Mouse (Mus musculus): ENCODE results near the gene Ppp1r9a.

The Ppp1r9a gene

GRCm38 (mm10) chr6:5039316-5039715 is 136.6 kb downstream of the Ppp1r9a start:
- DNase-seq (ENCODE audit: low spot score in 2 of 2), result no peak

GRCm38 (mm10) chr6:5045854-5046253 is 143.1 kb downstream of the Ppp1r9a start:
- DNase-seq (ENCODE audit: low spot score in 2 of 2), result no peak

DNA sequence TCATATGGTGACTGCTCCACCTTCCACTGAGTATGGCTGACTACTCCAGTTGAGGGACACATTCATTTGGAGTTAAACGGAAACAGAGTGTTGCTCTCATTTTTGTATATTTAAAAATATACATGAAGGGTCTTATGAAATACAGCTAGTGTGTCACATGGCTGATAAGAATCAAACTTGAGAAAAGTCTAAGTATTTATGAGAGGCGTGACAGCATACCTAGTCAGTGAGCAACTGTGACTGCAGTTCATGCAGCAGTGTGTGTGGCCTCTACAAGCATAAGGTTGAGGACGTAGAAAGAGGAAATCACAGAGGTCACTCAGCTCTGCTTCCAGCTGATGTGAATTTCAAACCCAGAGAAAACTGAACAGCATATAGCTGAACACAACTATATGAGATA is 145.3 kb downstream of the Ppp1r9a start:
- DNase-seq (ENCODE audit: low spot score in 2 of 2), result no peak

DNA sequence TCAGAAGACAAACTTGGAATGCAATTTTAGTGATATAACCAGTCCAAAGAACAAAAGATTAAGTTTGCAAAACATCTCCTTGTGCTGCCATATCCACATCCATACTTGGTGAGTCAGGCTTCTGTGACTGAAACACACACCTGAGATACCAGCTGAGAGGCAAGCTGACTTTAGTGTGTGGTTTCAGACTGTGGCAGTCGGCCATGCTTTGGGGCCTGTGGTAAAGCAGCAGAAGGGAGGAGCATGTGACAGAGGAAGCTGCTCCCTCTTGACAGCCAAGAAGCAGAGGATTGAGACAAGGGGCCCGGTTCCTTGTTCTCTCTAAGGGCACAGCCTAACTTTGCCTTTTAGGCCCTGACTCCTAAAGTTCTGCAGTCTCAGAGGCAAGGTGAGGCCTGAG is 149.6 kb downstream of the Ppp1r9a start:
- no peak for DNase-seq (ENCODE audit: low spot score in 2 of 2)

- DNase-seq (ENCODE audit: low spot score in 2 of 2), result no peak
Measured at GRCm38 (mm10) chr6:5054446-5055095, 151.9 kb downstream of the Ppp1r9a start.

DNA sequence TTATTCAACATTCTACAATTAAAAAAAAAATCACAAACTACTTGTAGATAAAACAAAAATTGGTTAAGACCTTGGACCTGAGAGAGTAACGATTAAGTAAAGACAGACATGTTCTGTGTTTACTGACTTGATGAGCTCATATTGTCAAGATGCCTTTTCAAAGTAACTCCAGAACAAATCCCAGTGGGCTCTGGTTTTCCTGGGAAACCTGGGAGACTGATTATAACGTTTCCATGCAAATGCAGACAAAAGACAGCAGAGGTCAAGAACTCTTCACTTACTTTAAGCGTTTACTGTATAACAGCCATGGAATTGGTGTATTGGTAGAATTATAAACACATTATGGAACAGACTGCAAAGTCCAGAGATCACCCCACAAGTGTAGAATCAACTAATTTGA is 172.0 kb downstream of the Ppp1r9a start:
- no peak for DNase-seq (ENCODE audit: low spot score in 2 of 2)

DNA sequence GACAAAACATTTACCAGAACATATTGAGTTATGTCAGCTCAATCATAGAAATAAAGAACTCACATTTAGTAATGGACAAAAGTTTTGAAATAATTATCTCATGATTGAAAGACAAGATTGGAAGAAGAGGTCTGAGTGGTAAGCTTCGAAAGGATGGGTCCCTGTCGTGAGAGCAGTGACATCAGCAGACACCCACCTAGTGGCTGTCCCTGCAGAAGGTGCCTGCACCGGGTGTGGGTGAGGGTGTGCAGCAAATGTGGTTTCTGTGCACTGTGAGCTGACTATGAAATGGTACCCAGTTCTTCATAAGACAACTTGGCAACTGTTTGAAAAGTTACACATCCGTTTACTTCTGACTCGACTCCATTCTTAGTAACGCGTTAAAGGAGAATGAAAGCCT is 173.0 kb downstream of the Ppp1r9a start:
- DNase-seq (ENCODE audit: low spot score in 2 of 2), result no peak

DNA sequence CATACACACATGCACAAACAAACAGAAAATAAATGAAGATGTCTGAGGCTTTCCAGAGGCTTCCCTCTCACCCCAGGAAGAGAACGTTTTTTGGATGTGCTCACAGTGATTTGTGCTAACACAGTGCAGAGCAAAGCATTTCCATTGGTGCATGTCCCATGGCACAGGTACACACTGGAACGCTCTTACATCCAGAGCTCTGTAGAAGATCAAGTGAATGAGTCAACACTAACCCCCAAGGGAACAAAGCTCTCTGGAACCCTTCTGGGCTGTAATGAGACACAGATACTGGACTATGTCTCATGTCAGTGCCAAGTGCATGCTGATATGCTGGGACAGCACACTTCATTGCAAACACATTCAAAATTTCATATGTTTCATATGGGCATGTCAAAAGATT is 175.3 kb downstream of the Ppp1r9a start:
- no peak for DNase-seq (ENCODE audit: low spot score in 2 of 2)

- DNase-seq (ENCODE audit: low spot score in 2 of 2), result no peak
Measured at GRCm38 (mm10) chr6:5079108-5079507, 176.4 kb downstream of the Ppp1r9a start.

- no peak for DNase-seq (ENCODE audit: low spot score in 2 of 2)
Measured at GRCm38 (mm10) chr6:5080094-5080493, 177.4 kb downstream of the Ppp1r9a start.

- no peak for DNase-seq (ENCODE audit: low spot score in 2 of 2)
Measured at GRCm38 (mm10) chr6:5080496-5080895, 177.8 kb downstream of the Ppp1r9a start.

- DNase-seq (ENCODE audit: low spot score in 2 of 2), result no peak
Measured at GRCm38 (mm10) chr6:5081099-5081498, 178.4 kb downstream of the Ppp1r9a start.

DNA sequence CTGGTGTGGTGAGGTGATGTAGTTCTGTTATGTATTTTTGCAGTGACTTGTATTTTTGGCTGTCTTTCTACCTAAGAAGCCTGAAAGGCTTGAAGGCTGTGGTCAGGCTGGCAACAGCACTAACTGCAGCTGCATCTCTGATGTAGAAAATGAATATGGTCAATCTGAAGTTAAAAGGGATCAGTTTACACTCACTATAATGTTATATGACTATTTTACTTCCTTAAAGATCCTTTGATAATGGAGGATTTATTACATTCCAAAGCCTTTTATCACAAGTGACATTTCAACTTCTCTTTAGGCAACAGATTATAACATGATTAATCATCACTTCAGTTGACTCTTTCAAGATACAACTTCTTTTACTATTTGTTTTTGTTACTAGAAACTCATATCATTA is 179.4 kb downstream of the Ppp1r9a start:
- no peak for DNase-seq (ENCODE audit: low spot score in 2 of 2)

DNA sequence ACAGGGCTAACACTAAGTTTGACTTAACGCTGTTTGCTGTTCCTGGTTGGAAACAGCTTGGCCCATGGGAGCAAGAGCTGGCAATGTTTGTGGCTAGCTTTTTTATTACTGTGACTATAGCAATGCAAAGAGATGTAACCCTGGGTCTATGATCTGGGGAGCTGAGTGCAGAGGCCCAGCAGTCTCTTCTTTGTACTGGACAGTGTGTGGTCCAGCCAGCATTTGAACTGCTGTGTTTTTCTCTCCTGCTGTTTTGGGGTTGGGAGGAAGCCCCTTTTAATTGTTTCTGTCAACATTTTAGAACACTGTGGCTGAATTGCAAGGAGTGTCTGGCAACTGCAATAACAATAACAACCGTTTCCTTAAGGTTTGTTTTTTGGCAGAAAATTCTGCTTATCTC is 180.0 kb downstream of the Ppp1r9a start:
- DNase-seq (ENCODE audit: low spot score in 2 of 2), result no peak

- DNase-seq (ENCODE audit: low spot score in 2 of 2), result no peak
Measured at GRCm38 (mm10) chr6:5083957-5084356, 181.2 kb downstream of the Ppp1r9a start.

DNA sequence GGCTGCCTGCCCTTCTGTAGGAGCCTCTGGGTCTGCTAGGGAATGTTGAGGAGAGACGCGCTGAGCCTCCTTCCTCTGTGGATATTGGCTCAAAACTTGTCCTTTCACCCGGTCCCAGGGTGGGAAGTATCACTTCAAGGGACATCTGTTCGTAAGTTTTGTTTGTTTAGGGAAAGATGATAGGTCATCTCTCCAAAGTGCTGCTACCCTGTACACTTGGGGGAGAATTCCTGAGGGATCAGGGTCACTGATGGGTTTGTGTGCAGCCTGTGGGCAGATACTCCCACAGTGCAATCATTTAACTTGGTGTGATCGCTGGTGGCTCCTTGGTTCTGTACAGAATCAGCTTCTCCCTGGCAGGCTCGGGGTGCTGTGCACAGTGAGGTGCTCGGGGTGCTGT is 189.2 kb downstream of the Ppp1r9a start:
- DNase-seq (ENCODE audit: low spot score in 2 of 2), result no peak

- no peak for DNase-seq (ENCODE audit: low spot score in 2 of 2)
Measured at GRCm38 (mm10) chr6:5092795-5093194, 190.1 kb downstream of the Ppp1r9a start.

DNA sequence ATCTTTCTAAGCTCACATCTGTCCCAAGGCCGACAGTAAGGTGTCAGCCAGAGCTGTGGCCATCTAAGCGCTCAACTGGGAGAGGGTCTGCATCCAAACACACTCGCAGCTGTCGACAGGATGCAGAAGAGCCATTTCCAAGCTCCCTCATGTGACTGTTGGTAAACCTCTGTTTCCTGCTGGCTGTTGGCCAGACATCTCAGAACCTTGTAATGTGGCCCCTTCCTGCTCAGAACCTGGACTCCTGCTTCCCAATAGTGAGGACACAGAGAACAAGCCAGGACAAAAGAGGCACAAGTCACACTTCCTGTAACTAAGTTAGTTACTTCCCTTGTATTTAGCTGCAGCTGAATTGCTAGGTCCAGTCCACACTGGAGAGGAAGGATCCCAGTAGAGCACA is 190.8 kb downstream of the Ppp1r9a start:
- DNase-seq (ENCODE audit: low spot score in 2 of 2), result peak; percentile 35 to 49

- no peak for DNase-seq (ENCODE audit: low spot score in 2 of 2)
Measured at GRCm38 (mm10) chr6:5095365-5095973, 192.8 kb downstream of the Ppp1r9a start.

DNA sequence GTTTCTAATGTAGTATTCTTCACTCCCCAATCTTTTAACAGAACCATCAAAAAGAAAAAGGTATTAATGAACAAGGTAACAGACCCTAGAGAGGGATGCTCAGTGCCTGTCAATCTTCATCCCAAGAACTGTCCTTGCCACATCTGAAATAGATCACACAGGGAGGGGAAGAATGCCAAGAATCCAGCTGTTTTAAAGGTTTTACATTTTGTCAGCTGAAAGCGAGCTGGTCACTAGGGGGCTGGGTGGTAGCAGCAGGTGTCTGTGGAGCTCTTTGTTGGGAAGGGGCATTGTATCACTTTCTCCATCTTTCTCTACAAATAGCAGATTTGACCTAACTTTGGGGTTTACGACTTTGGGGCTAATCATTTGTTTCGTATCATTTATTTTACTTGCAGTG is 194.6 kb downstream of the Ppp1r9a start:
- no peak for DNase-seq (ENCODE audit: low spot score in 2 of 2)

- DNase-seq (ENCODE audit: low spot score in 2 of 2), result no peak
Measured at GRCm38 (mm10) chr6:5099282-5099681, 196.6 kb downstream of the Ppp1r9a start.

DNA sequence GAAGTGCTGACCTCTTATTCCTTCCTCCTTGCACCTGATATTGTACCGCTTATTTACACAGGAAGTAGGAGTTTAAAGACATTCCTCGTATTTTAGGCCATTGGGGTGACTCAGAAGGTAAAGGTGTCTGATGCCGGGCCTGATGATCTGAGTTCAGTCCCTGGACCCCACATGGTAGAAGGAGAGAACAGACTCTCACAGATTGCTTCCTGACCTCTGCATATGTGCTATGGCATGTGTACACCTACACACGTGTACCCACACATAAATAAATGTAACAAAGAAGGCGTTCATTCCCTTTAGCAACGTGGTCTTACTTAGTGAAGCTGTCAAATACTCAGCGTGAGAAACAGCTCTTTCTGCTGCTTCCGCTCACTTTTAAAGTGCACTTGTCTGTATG is 197.1 kb downstream of the Ppp1r9a start:
- DNase-seq (ENCODE audit: low spot score in 2 of 2), result no peak

DNA sequence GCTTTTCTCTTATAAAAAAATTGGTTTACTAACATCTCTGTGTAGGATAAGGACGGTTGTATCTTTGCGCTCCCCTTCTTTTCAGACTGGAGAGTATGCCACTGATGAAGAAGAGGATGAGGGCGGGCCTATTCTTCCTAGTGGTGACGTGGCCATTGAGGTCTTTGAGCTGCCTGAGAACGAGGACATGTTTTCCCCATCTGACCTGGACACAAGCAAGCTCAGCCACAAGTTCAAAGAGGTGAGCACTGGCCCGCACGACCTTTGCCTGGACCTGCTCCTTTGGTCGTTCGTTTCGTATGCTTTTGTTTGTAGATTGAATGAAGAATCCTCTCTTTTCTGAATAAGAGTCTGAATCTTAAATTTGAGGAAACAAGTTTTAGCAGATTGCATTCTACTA is 197.6 kb downstream of the Ppp1r9a start:
- DNase-seq (ENCODE audit: low spot score in 2 of 2), result no peak

GRCm38 (mm10) chr6:5102741-5103140 is 200.0 kb downstream of the Ppp1r9a start:
- DNase-seq (ENCODE audit: low spot score in 2 of 2), result no peak
